Mouse (Mus musculus): Measurements from ENCODE around the gene Ksr2.

Ksr2 gene

GRCm38 (mm10) chr5:117779175-117779574, 365.4 kb downstream of the Ksr2 start:
- DNase-seq (ENCODE audit: low spot score in 2 of 2) = no peak

GRCm38 (mm10) chr5:117780681-117781080, 366.9 kb downstream of the Ksr2 start, which contains the start of gene Nos1:
Gene Nos1 (plus strand): TSS chr5:117781032.
- no peak for DNase-seq (ENCODE audit: low spot score in 2 of 2)

GRCm38 (mm10) chr5:117781178-117781577, 367.4 kb downstream of the Ksr2 start:
- no peak for DNase-seq (ENCODE audit: low spot score in 2 of 2)

GRCm38 (mm10) chr5:117790071-117790470, 376.3 kb downstream of the Ksr2 start:
- DNase-seq (ENCODE audit: low spot score in 2 of 2) = no peak

- DNase-seq (ENCODE audit: low spot score in 2 of 2) = no peak
These were observed 378.1 kb downstream of the Ksr2 start for GRCm38 (mm10) chr5:117791875-117792274.

GRCm38 (mm10) chr5:117800849-117801248, 387.0 kb downstream of the Ksr2 start:
- no peak for DNase-seq (ENCODE audit: low spot score in 2 of 2)

- DNase-seq (ENCODE audit: low spot score in 2 of 2) = no peak
These were observed 388.3 kb downstream of the Ksr2 start for GRCm38 (mm10) chr5:117802071-117802521.

- DNase-seq (ENCODE audit: low spot score in 2 of 2) = no peak
These were observed 389.8 kb downstream of the Ksr2 start for GRCm38 (mm10) chr5:117803551-117803950.

GRCm38 (mm10) chr5:117810930-117811329, 397.1 kb downstream of the Ksr2 start:
- no peak for DNase-seq (ENCODE audit: low spot score in 2 of 2)

GRCm38 (mm10) chr5:117818800-117819199, 405.0 kb downstream of the Ksr2 start:
- no peak for DNase-seq (ENCODE audit: low spot score in 2 of 2)

GRCm38 (mm10) chr5:117820445-117820844, 406.6 kb downstream of the Ksr2 start:
- DNase-seq (ENCODE audit: low spot score in 2 of 2) = no peak

GRCm38 (mm10) chr5:117823811-117824210, 410.0 kb downstream of the Ksr2 start:
- no peak for DNase-seq (ENCODE audit: low spot score in 2 of 2)

GRCm38 (mm10) chr5:117824486-117824885, 410.7 kb downstream of the Ksr2 start:
- DNase-seq (ENCODE audit: low spot score in 2 of 2) = no peak
